ENCODE assay signal across 1 mouse cellular context in the genomic region with DNA sequence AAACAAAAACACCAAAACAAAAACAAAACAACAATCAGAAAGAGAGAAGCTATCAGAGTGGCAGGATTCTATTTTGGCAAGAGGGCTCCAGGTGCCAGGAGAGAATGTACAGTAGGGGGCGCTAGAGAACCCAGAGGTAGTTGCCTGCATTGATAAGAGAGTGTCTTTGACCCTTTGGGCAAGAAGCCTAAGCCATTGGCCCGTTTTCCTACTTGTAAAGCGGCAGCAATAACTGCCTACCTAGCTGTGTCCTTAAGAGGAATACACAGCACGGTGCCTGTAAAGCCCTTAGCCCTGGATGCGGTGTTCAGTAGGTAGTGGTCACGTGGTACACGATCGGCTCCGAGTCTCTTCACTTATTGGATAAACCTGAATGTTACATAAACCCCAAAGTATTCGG.
TF ChIP-seq lines count a peak whose summit lies in the region.

No protein-coding gene starts in this region.

TF ChIP-seq in MEL, 35 proteins besides CTCF, POLR2A, EP300 and RAD21:
- TF ChIP-seq POLR2AphosphoS5 (IDR thresholded peaks at IDR 0.05; ENCODE audit: borderline replicate concordance, low read depth, low read length) (no peak), USF2 (IDR thresholded peaks at IDR 0.05; ENCODE audit: borderline replicate concordance in 1 of 2, insufficient read depth in 1 of 2, low read depth in 1 of 2, low read length in 2 of 2) (no peak), ELF1 (IDR thresholded peaks at IDR 0.05; ENCODE audit: low read depth, low read length) (no peak), TCF12 (IDR thresholded peaks at IDR 0.05; ENCODE audit: low read depth, low read length) (no peak), RCOR1 (IDR thresholded peaks at IDR 0.05; ENCODE audit: low read depth, low read length) (no peak), MYC (IDR thresholded peaks at IDR 0.05; ENCODE audit: low read depth, low read length) (no peak), MYB (IDR thresholded peaks at IDR 0.05; ENCODE audit: low read depth, low read length) (no peak)
